Mouse (Mus musculus): ENCODE data around the gene Zmym6.
A peak's percentile ranks its signal among the peaks of the same experiment; 100 is the strongest.

Gene Zmym6

DNA sequence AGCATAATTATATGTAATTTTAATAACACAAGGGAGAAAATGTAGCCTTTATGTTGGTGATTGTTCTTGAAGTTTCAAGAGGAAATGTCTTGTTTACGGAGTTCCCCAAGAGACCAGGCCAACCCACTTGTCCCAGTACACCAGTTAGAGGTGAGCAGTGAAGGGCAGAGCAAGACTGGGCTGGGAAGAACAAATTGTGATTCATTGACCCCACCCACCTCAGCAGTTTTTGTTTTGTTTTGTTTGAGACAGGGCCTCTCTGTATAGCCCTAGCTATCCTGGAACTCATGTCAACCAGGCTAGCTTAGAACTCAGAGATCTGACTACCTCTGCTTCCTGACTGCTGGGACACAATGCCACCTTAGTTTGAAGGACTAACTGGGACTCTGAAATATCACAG is 47.1 kb downstream of the Zmym6 start:
- no peak for DNase-seq (ENCODE audit: low read depth, low spot score)

DNA sequence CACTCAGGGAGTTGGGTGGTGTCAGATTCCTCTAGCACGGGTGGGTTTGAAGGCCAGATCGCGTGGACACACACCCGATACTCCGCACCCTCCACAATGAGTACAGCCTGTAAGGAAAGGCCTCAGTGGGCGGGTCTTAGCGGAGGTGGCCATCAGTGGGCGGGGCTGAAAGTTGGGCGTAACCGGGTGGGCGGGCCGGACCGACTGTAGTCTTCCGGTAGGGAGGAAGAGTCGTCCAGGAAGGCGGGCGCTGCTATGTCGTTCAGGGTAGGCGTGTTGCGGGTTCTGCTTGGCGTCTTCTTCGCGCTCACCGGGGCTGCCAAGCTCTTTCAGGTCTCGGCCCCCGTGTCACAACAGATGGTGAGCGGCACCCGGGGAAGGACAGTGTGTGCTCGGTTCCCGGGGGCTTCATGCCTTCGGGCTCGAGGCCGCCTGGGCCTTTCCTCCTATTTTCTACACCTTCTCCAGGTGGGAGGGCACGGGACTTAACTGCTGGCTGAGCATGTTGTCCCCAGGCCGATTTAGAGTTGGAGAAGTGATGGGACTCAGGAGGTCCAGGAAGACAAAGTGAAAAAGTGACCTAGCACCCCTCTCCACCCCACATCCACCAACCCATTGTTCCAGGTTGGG is 48.8 kb downstream of the Zmym6 start:
- peak; percentile 78 for DNase-seq (ENCODE audit: low read depth, low spot score)

DNA sequence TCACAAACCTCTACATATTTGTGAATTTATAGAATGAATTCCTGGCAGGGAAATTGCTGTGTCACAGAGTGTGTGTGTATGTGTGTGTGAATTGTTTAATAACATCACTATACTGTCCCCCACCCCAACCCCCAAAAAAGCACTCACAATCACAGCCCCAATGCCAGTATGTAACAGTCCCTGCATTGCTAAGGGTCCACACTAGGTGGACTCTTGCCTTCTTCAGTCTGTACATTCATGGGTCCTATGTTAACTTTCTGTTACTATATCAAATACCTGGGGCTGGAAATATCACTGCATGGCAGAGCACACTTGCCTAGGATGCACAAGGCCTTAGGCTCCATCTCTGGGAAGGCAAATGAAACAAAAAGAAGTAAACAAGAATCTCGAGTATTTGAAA is 57.5 kb downstream of the Zmym6 start:
- no peak for DNase-seq (ENCODE audit: low read depth, low spot score)

DNA sequence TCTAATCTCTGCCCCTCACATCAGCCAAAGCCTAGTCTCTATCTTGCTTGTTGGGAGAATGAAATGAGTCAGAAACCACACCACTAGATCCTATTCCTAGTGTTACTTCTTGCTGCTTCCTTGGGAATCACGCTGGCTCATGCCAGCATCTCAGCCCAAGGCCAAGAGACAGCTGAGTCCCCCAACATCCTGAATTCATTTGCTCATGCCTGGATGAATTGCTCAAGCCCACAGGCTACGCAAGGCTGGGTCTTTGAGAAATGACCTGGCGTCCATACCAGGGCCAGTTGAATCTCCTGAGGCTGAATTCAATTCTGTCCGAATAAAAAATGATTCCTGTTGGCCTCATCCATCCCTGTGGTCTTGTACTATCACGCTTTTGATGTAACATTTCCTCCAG is 60.4 kb downstream of the Zmym6 start:
- DNase-seq (ENCODE audit: low read depth, low spot score) = no peak

DNA sequence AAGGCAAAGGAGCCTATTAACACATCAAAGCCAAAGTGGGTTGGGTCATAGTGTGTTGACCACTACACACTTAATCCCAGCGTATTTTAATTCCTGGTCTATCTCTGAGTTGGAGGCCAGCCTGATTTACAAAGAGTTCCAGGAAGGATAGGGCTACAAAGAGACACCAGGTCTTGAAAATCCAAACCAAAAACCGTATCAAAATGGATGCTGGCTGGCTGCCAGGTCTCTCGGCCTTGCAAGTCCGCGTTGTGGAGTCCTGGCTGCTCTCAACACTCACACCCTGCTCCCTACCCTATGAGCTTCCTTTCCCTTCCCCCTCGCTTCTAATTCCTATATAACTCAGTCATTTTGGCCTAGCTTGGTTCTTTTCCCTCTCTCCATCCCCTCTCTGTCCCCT is 61.3 kb downstream of the Zmym6 start:
- DNase-seq (ENCODE audit: low read depth, low spot score) = no peak

DNA sequence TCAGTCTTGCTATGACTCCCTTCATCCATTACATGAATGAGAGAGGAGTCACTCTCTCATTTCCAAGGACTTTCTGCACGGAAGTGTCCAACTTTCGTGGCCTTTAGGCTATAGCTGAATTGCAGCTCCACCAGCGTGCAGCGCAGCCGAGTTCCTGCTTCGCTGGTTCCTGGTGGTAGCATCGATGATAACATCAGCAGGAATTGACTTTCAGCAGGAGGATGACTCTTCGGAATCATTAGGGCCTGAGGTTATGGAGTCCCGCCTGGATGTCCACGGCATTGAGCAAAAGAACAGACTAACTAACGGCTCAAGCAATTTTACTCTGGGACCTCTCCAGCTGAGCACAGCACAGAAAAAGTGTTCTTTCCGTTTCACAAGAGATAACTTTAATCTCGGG is 72.8 kb downstream of the Zmym6 start:
- no peak for DNase-seq (ENCODE audit: low read depth, low spot score)

DNA sequence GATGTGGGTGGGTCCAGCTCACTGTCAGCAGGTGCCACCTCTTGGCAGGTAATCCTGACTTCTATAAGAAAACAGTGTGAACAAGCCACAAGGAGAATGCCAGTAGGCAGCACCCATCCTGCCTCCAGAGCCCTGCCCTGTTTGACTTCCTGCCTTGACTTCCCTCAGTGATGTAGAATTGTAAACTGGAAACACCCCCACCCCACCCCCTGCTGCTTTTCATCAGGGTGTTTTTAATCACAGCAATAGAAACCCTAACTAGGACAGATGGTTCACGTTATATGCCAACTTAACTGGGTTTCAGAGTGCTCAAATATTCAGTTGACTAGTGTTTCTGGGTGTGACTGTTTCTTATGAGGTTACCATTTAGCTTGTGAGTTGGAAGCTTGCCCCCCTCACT is 76.2 kb downstream of the Zmym6 start:
- DNase-seq (ENCODE audit: low read depth, low spot score) = no peak

DNA sequence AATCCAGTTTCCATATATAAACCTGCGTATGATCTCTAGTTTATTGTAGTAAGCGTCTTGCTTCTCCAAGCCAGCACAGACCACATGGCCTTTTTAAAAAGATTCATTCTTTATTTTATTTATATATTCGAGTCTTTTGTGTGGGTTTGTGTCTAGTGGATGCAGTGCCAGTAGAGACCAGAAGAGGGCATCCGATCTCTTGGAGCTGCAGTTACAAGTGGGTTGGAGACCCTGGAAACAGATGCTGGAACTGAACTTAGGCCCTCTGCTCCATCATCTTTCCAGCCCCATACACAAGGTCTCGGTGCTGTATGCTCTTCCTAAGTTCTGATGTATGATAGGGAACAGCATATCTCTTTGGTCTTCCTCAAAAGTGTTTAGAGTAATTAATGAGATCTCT is 78.6 kb downstream of the Zmym6 start:
- DNase-seq (ENCODE audit: low read depth, low spot score) = no peak

DNA sequence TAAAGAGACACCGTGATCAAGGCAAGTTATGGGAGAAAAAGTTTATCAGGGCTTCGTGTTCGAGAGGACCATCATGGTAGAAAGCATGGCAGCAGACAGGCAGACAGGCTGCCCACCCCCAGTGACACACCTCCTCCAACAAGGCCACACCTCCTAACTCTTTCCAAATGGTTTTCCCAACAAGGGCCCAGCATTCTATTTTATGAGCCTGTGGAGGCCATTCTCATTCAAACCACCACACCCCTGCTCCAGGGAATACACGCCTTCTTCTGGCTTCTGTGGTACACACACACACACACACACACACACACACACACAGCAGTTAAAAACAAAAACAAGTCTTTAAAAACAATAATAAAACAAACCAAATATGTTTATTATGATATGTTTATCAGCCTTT is 80.6 kb downstream of the Zmym6 start:
- DNase-seq (ENCODE audit: low read depth, low spot score) = no peak

DNA sequence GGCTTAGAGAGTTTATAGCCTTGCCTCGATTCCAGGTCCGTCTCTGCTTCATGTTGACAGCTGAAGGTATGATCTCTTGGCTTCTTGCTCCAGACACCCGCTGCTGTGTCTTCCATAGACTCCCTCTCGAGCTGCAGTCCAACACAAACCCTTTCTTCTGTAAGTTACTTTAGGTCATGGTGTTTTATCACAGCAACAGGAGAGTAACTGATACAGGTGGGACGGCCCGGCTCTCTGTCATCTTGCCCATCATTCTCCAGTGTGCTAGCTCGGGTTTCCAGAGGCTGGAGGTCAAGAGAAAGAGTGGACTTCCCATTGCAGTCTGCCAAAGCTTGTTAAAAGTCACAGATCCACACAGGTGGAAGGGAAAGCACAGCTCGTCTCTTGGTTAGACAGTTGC is 86.7 kb downstream of the Zmym6 start:
- DNase-seq (ENCODE audit: low read depth, low spot score) = no peak

DNA sequence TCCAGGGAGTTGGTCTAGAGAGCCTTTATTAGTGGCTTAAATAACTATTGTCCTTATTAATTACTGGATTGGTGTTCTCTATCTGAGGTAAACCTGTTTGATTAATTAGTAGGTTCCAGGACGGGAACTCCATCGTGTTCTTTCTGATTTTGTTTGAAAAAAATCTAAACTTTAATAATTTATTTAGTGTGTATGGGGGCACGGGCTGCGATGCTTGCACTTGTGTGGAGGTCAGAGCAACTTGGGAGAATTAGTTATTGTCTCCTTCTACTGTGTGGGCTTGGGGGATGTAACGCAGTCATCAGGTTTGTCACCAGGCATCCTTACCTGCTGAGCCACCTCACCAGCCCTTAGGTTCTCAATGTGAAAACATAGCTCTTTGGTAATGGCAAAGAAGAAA is 89.9 kb downstream of the Zmym6 start:
- no peak for DNase-seq (ENCODE audit: low read depth, low spot score)

DNA sequence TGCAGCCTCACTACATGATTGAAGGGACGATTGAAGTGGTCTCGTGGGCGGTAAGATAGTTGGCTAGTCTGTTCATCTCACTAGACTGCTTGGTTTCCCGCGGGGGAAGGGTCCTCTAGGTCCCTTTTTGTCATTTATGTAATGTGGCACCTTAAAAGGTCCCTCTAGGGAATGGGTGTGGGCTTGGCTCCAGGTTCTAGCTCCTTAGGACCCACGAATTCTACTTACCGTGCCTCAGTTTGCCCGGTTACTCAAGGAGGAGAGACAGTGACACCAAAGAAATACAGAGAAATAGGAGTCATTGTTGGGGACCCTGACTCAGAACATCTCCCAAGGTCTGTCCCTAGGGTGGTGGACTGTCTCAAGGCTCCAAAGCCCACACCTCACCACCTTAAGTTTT is 90.5 kb downstream of the Zmym6 start:
- no peak for DNase-seq (ENCODE audit: low read depth, low spot score)

DNA sequence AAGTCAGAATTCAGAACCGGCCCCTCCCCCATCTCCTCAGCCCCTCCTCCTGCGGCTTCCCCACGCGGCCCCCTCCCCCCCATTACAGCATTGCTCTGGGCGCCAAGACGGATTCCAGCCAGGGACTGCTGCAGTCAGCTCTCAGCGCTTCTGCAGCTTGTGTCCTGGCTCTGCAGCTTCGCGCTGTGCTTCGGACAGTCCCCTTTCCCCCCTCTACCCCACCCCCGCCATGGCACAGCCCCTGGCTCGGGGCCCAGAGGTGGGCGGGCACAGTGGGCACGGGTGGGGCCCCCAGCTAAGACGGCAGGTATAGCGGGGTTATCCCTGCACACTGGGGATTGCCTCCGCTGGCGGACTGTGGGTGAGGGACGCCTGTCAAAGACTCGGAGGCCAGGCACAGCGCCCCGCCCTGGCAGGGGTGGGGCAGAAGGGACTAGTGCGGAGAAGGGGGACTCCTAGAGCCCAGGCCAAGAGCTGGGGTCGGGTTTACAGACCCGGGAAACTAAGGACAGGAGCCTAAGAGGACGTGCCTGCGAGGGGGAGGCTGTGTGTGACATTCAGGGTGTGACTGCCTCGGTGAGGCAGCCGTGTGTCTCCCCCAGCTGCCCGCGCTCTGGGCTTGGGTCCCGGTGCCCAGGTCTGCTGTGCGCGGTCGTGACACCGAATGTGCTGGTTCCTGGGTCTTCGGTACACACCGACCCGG is 91.2 kb downstream of the Zmym6 start:
- DNase-seq (ENCODE audit: low read depth, low spot score) = no peak

DNA sequence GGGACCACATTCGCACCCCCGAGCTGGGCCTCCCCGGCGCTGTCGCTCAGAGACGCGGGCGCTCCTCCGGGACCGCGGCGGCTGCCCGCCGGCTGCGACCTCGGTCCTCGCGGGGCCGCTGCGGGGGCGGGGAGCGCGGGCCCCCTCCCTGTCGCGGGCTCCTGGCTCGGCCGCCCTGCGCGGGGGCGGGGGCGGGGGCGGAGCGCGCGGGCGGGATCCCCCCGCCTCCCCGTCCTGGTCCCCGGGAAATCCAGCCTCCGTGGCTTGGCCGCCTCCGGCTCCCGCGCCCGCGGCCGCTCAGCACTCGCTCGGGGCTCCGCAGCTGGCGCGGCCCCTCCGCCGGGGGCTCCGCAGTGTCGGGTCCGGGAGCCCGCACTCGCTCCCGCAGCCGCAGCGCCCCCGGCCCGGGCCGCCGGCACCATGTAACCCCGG is 91.7 kb downstream of the Zmym6 start, which contains the start of gene Dlgap3:
Dlgap3 (plus strand) TSS at position 291 of the 432 bp plus-strand sequence.
- no peak for DNase-seq (ENCODE audit: low read depth, low spot score)

DNA sequence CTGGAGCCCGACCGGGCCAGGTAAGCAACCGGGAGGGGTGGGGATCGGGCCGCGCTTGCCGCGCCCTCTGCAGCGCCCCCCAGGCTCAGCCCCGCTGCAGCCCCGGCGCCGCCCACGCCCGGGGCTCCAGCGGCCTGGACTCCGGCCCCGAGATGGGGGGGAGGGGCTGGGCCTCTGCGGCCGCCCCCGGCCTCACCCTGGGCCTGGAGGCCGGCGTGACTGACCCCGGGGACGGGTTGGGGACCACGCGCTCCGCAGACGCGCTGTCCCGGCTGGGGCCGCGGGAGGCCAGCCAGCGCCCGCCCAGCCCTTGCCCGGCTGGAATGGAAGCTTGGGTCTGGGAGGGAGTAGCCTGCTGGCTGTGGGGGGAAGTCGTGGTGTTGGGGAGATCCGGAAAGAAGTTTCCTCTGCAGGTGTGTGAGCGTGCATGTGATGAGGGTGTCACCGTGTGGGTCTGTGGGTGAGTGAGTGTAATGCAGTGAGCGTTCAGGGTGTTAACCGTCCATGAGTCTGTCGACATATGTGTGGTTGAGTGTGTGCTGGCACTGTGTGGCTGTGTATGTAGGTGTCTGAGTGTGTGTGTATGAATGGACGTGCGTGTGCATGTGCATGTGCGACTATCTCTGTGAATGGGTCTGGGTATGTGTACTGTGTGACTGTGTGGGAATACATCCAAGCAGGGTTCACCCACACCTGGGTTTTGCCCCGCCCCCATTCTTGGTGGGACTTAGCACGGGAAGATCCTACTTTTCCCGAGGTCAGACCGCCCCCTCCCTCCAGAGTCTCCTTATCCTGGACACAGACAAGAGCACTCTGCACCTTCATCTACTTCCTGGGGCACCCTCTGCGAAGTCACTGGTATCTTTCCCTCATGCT is 92.4 kb downstream of the Zmym6 start:
- DNase-seq (ENCODE audit: low read depth, low spot score) = no peak

DNA sequence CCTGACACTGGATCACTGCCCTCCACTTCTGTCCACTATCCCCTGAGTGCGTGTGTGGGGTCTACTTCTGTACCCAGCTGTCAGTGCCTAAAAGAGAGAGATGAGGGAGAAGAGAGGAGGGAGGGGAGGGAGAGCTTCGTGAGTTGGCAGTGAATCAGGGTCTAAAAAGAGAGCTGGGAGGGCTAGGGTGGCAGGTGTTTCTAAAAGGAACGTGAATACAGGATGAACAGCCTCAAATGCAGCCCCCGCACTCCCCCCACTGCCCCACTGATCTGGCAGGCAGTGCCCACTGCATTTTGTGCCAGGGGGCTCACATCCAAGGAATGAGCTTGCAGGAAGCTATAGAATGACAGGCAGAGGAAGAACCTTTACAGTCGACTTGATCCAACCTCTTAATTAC is 93.7 kb downstream of the Zmym6 start:
- DNase-seq (ENCODE audit: low read depth, low spot score) = no peak

DNA sequence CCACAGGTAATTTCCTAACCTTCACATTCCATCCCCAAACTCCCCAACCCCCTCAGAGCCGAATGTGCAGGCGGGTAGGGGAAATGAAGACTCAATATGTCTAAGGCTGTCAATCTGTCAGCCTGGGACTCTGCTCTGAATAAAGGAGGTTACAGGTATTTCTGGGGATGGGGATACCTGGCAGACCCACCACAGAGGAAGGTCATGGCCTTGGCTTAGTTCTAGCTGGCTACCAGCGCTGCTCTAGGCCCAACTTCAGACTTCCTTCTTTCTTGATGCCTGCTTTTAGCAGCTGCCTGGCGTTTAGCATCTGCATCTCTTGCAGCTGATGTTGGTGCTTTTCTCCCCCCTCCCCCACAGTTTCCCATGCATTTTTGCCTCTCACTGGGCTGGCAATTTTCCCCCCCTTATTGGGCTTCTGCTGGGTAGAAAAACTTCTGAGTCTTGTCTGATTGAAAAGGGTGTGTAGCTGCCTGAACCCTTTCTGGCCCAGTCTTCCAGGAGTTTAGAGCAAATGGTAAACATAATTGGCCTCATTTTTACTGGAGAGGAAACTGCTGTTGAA is 94.2 kb downstream of the Zmym6 start:
- no peak for DNase-seq (ENCODE audit: low read depth, low spot score)

DNA sequence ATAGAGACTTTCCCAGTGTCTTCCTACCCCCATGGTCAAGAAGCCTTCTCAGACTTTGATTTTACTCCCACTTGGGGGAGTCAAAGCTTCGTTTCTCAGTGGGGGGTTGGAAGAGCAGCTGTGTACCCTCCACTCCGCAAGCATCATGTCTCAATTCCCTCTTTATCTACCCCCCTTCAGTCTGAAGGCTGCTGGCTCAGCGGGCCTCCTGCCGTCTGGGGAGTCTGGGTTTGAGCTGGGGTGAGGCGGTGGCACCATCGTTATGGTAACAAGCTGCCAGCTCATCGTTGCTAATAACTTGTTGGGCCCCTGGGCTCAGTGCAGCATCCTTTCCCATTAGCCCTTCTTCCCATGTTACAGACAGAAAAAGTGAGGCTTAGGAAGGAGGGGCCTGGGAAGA is 94.9 kb downstream of the Zmym6 start:
- no peak for DNase-seq (ENCODE audit: low read depth, low spot score)

DNA sequence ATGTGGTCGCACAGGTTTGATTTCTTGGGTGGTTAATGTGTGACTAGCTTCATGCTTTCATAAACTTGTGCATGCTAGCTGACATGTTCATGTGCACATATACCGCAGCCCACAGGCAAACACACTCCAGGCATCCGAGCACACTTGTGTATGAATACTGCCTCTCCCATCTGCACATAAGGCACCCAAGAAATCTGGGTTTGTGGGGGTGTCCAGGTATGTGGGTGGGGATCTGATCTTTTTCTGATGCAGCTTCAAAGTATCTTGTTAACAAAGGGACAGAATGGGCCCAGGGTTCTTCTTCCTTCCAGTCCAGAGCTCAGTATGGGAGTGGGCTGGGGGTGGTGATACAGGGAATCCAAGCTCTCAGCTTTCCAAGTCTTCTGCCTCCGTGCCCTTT is 95.4 kb downstream of the Zmym6 start:
- DNase-seq (ENCODE audit: low read depth, low spot score) = no peak

DNA sequence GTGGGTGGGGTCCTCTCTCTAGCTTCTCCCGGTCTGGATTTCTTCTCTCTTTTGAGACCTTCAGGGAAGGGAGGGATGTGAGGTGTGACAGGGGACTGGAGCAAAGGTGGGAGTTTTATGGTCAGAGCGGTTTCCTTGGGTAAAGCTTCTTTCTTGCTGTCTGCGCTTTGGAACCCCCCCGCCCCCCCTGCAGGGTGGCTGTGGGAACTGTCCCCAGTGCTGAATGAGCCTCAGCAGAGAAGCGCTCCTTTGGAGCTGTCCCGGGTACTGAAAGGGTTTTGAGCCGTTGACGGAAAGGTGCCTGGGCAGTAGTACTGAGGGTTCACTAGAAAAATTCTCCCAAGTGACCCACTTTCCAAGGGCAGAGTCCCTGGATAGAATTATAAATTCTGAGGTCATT is 96.3 kb downstream of the Zmym6 start:
- DNase-seq (ENCODE audit: low read depth, low spot score) = no peak
